Mouse (Mus musculus) neural tube, embryonic 12.5 days (tissue): ENCODE data around the gene Syt9. TPM values are rescaled to one million over a fixed set of nuclear protein-coding genes. Genes with fewer than 3 reads are reported as not detected.

Experiments
- ATAC-seq: fragments of 200-750 bp; cut with Nextera tagmentation; 2 replicates; pipeline ENCODE4 v1.8.0; 2017; ENCODE audit warnings: low read depth, mild to moderate bottlenecking, moderate TSS enrichment, moderate library complexity; ENCODE audit not compliant: low FRiP score
- H3K27ac ChIP-seq: fragments of 300-500 bp; sonication (generic); 2 replicates; pipeline ENCODE4 v1.5.1; 2016
- H3K27me3 ChIP-seq: fragments of 300-500 bp; sonication (generic); replicated peaks from 2 replicates; pipeline ENCODE4 v1.6.1; 2016; ENCODE audit warnings: mild to moderate bottlenecking
- H3K36me3 ChIP-seq: fragments of 300-500 bp; sonication (generic); 2 replicates; pipeline ENCODE4 v1.6.1; 2016; ENCODE audit warnings: mild to moderate bottlenecking
- H3K4me1 ChIP-seq: fragments of 300-500 bp; sonication (generic); 2 replicates; pipeline ENCODE4 v1.6.1; 2016
- H3K4me2 ChIP-seq: fragments of 300-500 bp; sonication (generic); replicated peaks from 2 replicates; pipeline ENCODE4 v1.6.1; 2016; ENCODE audit warnings: mild to moderate bottlenecking
- H3K4me3 ChIP-seq: fragments of 300-500 bp; sonication (generic); 2 replicates; pipeline ENCODE4 v1.5.1; 2016
- H3K9ac ChIP-seq: fragments of 300-500 bp; sonication (generic); 2 replicates; pipeline ENCODE4 v1.6.1; 2016; ENCODE audit warnings: mild to moderate bottlenecking
- H3K9me3 ChIP-seq: fragments of 300-500 bp; sonication (generic); 2 replicates; pipeline ENCODE4 v1.6.1; 2016; ENCODE audit warnings: mild to moderate bottlenecking
- WGBS: fragments of 180-500 bp; shearing (Covaris S2); methylation state at CpG from one replicate; pipeline ENCODE4 v1.1.7; 2016; 5-methylcytosine and 5-hydroxymethylcytosine counted together
- polyA plus RNA-seq: library from polyadenylated mRNA; unstranded; fragments of >200 nt; fragmentation: Nextera tagmentation; extraction: Ambion mirVana; gene quantifications from 2 replicates; pipeline ENCODE4 v1.2.1, GENCODE M21; 2016

Syt9 gene
- polyA plus RNA-seq, 1 experiment from 2014 or later, result 7.9 TPM

DNA sequence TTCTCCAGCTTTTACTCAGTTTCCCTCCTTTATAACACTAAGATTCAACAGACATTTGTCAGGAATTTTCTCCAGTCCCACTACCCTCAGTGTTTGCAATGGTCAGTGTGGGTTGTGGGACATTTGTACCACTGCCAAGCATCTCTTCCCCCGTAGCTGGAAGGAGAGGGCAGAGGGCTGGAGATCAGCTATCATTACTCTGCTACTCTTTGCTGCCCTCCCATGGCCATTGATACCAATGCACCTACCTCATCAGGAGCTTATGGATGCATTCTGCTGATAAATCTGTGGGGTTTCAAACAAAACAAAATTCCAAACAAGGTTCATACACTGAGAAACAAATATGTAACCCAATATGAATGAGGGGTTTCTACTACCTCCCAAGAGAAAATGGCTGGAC lies 155.8 kb downstream of the Syt9 start:
- WGBS, result 25% methylated on average over 1 of the region's 1 CpGs
- no peaks in the 10 kb centered on the region for H3K36me3 ChIP-seq
- H3K27ac ChIP-seq, result no peak overlapping the region
- peak; percentile 53; the same call in 1 of the 2 replicates for ATAC-seq
- no peak overlapping the region for H3K9ac ChIP-seq
- no peak overlapping the region for H3K4me2 ChIP-seq
- H3K27me3 ChIP-seq, result no peaks in the 10 kb centered on the region
- no peaks in the 10 kb centered on the region for H3K4me1 ChIP-seq
- H3K4me3 ChIP-seq, result no peak overlapping the region
- no peaks in the 10 kb centered on the region for H3K9me3 ChIP-seq

DNA sequence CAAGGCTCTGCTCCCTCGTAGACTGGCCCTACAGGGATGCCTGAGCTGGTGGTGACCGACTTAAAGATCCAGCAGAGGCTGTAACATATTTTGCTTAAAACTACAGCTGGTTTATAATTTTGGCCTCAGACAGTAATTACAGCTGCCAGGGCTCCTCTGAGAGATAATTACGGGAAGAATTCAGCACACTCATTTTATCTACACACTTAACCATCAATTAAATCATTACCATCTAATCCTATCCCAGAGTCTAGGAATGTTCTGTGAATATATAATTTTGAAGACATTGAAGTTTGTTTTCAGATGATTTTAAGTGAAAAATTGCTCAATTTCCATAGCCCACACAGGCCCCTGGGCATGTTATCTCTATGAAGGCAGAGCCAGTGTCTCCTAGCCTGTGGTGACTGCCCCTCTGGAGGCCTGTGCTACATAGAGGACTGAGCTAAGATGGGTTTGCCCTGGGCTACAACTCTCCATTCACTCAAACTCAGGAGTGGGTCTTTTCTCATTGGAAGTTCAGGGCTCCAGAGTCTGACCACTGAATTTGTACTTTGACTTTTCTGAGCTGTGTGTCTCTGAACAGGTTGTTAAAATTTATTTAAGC lies 157.7 kb downstream of the Syt9 start:
- H3K9ac ChIP-seq, result no peak overlapping the region
- no peaks in the 10 kb centered on the region for H3K36me3 ChIP-seq
- no peak overlapping the region for H3K4me3 ChIP-seq
- H3K27me3 ChIP-seq, result no peaks in the 10 kb centered on the region
- no peaks in the 10 kb centered on the region for H3K4me1 ChIP-seq
- no peak overlapping the region for H3K27ac ChIP-seq
- no peaks in the 10 kb centered on the region for H3K9me3 ChIP-seq
- no peak for ATAC-seq
- no peak overlapping the region for H3K4me2 ChIP-seq
- whole genome bisulfite sequencing, result 84% methylated on average over 3 of the region's 3 CpGs

DNA sequence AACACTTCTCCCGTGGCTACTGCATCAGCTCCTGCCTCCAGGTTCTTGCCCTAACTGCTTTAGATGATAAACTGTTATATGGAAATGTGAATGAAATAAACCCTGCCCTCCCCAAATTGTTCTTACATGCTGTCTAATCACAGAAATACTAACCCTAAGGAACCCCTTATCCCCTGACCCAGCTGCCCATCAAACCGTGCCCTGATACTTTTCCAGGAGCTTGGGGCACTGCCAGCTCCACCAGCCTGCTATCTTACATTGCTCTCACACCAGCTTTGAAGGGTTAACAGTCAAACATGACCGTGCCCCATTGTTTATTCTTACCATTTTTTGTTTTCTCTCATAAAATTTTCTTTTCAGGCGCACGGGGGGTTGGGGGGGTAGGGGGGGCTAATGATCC lies 158.8 kb downstream of the Syt9 start:
- Histone ChIP-seq H3K27ac (no peak overlapping the region), H3K4me3 (no peak overlapping the region), H3K9ac (no peak overlapping the region), H3K4me1 (no peaks in the 10 kb centered on the region), H3K36me3 (no peaks in the 10 kb centered on the region), H3K4me2 (no peak overlapping the region), H3K27me3 (no peaks in the 10 kb centered on the region), H3K9me3 (no peaks in the 10 kb centered on the region)
- WGBS, result 75% methylated on average over 5 of the region's 5 CpGs
- no peak for ATAC-seq

DNA sequence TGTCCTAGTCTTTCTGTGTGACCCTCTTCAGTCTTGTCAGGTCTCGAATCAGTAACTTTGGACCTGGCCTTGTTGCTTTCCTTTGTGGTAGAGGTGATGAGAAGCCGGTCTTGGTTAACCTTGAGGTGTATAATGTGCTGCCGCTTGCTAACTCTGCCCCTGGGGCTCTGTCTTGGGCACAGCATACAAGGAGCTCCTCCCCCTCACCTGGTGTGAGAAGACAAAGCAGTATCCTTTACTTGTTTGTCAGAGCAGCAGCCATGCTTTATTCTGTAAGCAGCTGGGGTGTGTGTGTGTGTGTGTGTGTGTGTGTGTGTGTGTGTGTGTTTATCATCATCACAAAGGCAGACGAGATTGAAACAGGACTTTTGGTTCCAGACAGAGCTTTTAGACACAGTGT lies 164.8 kb downstream of the Syt9 start:
- 84% methylated on average over 4 of the region's 4 CpGs for whole genome bisulfite sequencing
- no peaks in the 10 kb centered on the region for H3K27me3 ChIP-seq
- no peak overlapping the region for H3K9ac ChIP-seq
- no peaks in the 10 kb centered on the region for H3K4me1 ChIP-seq
- H3K4me2 ChIP-seq, result no peak overlapping the region
- H3K4me3 ChIP-seq, result no peak overlapping the region
- H3K36me3 ChIP-seq, result no peaks in the 10 kb centered on the region
- no peak for ATAC-seq
- H3K27ac ChIP-seq, result no peak overlapping the region
- no peaks in the 10 kb centered on the region for H3K9me3 ChIP-seq

DNA sequence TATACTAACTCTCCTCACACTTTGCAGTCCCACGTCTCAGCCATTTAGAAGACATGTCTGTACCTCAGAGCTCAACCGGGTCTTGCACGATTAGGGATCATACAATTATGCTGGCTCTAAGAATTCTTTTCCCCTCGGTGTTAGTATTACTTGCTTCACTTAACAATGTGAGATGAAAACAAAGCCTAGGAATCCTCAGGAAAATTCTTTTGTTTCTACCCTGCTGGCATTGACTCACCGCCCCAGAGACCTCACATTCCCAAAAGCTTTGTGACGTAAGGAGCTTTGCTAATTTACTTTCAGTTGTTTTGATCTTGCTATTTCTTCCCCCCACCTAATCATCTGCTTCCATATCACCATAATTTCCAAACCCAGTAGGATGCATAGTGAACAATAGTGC lies 166.0 kb downstream of the Syt9 start:
- no peaks in the 10 kb centered on the region for H3K4me1 ChIP-seq
- H3K27ac ChIP-seq, result no peak overlapping the region
- H3K4me2 ChIP-seq, result no peak overlapping the region
- WGBS, result 65% methylated on average over 6 of the region's 6 CpGs
- no peak overlapping the region for H3K4me3 ChIP-seq
- H3K27me3 ChIP-seq, result no peaks in the 10 kb centered on the region
- H3K9me3 ChIP-seq, result no peaks in the 10 kb centered on the region
- ATAC-seq, result no peak
- H3K36me3 ChIP-seq, result no peaks in the 10 kb centered on the region
- H3K9ac ChIP-seq, result no peak overlapping the region

DNA sequence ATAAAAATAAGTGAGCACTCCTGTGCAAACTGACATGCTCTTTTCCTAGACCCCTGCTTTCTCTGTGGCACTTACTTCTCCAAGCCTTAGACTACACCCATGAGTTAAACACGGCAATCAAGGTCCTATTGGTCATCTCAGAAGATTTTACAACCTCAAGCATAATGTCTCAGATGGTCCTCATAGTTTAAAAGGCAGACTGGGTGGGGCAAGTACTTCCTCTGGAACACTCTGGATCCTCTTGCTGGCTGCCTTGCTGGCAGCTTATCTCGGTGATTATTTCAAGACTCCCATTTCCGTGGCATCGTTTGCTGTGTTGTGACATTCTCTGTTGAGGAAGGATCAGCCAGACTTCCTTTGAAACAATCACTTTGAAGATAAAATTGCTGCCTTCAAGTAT lies 169.5 kb downstream of the Syt9 start:
- no peaks in the 10 kb centered on the region for H3K36me3 ChIP-seq
- no peak overlapping the region for H3K4me3 ChIP-seq
- 63% methylated on average over 4 of the region's 4 CpGs for WGBS
- H3K9me3 ChIP-seq, result no peaks in the 10 kb centered on the region
- H3K27ac ChIP-seq, result no peak overlapping the region
- no peak overlapping the region for H3K9ac ChIP-seq
- no peaks in the 10 kb centered on the region for H3K4me1 ChIP-seq
- ATAC-seq, result no peak
- no peaks in the 10 kb centered on the region for H3K27me3 ChIP-seq
- no peak overlapping the region for H3K4me2 ChIP-seq

DNA sequence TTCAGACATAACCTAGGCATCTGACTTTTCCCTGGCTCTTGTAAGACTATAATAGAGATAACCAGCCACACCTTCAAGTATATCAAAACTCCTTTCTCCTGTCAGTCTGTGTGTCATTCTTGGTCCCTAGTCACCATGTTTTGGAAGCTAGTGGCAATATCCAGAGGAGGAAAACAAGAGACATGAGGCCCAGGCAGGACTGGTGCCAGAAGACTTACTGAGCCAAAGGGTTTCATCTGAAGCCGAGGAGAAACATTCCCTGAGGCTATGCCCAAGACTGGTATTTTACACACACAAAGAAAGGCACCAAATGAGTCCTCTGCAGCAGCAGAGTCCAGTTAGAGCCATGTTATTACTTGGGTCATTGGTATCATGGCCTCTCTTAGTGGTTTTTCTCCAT lies 174.5 kb downstream of the Syt9 start:
- Histone ChIP-seq H3K4me1 (no peaks in the 10 kb centered on the region), H3K27ac (no peak overlapping the region), H3K9ac (no peak overlapping the region), H3K4me3 (no peak overlapping the region), H3K27me3 (no peaks in the 10 kb centered on the region), H3K4me2 (no peak overlapping the region), H3K9me3 (no peaks in the 10 kb centered on the region), H3K36me3 (no peaks in the 10 kb centered on the region)
- 81% methylated on average over 1 of the region's 1 CpGs for WGBS
- ATAC-seq, result no peak

DNA sequence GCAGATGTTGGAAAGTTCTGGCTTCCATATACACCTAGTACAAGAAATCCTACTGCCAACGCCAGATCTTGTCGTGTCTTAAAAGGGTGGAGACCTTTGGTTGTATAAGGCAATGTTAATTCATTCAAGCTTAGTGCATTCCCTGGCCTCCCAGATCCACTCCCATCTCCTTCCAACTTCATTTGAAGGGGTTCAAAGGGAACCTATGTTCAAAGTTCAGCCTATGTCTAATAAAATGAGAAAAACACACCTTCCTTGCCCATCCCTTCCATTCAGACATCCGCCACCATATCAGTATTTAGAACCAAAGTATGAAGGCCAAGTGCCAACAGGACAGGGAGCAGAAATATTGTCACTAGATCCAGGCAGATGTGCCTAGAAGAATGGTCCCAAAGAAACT lies 177.3 kb downstream of the Syt9 start:
- no peak overlapping the region for H3K4me2 ChIP-seq
- H3K4me3 ChIP-seq, result no peak overlapping the region
- ATAC-seq, result no peak
- no peaks in the 10 kb centered on the region for H3K4me1 ChIP-seq
- H3K9me3 ChIP-seq, result no peaks in the 10 kb centered on the region
- no peaks in the 10 kb centered on the region for H3K36me3 ChIP-seq
- H3K27me3 ChIP-seq, result no peaks in the 10 kb centered on the region
- H3K9ac ChIP-seq, result no peak overlapping the region
- WGBS, result 93% methylated on average over 3 of the region's 3 CpGs
- no peak overlapping the region for H3K27ac ChIP-seq

DNA sequence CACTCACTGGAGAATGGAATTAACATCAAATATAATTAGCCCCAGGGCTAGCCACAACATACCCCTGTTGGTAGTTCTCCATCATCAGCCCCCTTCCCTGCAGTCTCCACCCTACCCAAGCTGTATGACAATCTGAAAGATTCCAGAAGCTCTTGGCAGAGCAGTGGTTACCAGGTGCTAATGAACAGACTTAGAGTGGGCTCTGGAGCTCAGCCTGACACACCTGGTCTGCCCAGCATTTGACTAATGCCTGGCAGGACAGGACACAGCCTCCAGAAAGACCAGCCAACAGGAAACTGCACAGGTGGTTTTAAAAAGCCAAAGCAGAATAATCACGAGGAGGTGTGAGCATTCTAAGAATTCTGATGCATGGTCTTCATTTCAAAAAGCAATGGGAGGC lies 182.9 kb downstream of the Syt9 start:
- ATAC-seq, result no peak
- Histone ChIP-seq H3K36me3 (no peaks in the 10 kb centered on the region), H3K4me1 (no peaks in the 10 kb centered on the region), H3K4me3 (no peak overlapping the region), H3K9me3 (no peaks in the 10 kb centered on the region), H3K27me3 (no peaks in the 10 kb centered on the region), H3K9ac (no peak overlapping the region), H3K4me2 (no peak overlapping the region), H3K27ac (no peak overlapping the region)
- 71% methylated on average over 1 of the region's 1 CpGs for WGBS

DNA sequence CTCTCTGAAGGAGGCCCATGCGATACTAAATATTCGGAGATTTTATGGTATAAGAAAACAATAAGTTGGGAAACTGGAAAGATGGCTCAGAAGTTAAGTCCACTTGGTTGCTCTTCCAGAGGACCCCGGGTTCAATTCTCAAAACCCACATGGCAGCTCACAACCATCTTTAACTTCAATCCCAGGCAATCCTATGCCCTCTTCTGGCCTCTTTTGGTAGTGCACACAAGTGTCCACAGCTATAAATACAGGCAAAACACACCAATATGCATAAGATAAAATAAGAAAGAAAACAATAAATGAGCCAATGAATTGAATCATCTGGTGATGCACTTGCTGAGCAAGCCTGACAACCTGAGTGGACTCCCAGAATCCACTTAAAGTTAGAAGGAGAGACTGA lies 185.4 kb downstream of the Syt9 start:
- WGBS, result 87% methylated on average over 3 of the region's 3 CpGs
- Histone ChIP-seq H3K4me2 (no peak overlapping the region), H3K36me3 (no peaks in the 10 kb centered on the region), H3K4me1 (no peaks in the 10 kb centered on the region), H3K9ac (no peak overlapping the region), H3K27ac (no peak overlapping the region), H3K4me3 (no peak overlapping the region), H3K9me3 (no peaks in the 10 kb centered on the region), H3K27me3 (no peaks in the 10 kb centered on the region)
- ATAC-seq, result no peak

DNA sequence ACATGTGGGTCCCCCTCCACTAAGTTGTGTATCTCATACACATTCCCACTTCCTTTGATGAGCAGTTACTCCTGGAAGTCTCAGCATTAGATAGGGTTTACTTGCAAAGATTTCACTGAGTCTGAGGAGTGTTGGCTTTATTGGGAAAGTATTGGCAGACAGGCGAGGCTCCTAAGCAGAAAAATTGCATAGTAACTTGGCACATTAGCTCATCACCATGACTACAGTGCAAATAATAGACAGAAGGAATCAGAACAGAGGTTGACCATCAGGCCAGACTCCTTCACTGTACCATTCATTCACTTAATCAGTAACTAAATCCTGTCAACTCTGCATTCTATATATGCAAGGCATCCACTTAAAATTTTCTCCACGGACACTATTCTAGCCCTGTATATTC lies 190.1 kb downstream of the Syt9 start:
- Histone ChIP-seq H3K4me1 (no peaks in the 10 kb centered on the region), H3K27me3 (no peaks in the 10 kb centered on the region), H3K9me3 (no peaks in the 10 kb centered on the region), H3K4me2 (no peak overlapping the region), H3K36me3 (no peaks in the 10 kb centered on the region), H3K9ac (no peak overlapping the region), H3K4me3 (no peak overlapping the region), H3K27ac (no peak overlapping the region)
- ATAC-seq, result no peak
- 80% methylated on average over 2 of the region's 2 CpGs for WGBS

DNA sequence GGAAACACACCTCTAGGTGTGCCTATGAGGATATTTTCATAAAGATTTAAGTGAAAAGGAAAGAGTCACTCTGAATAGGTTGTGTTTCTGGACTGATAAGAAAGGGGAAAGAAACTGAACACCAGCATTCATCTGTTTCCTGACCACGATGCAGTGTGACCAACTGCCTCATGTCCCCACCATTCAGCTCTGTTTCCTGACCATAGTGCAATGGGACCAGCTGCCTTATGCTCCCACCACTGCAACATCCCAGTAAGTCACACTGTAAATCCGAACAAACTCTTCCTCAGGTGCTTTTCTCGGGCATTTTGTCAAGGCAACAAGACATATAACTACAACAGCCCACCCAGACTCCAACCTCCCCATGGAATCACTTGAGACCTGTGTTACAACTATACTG lies 191.1 kb downstream of the Syt9 start:
- ATAC-seq, result no peak
- Histone ChIP-seq H3K27ac (no peak overlapping the region), H3K36me3 (no peaks in the 10 kb centered on the region), H3K27me3 (no peaks in the 10 kb centered on the region), H3K9ac (no peak overlapping the region), H3K4me2 (no peak overlapping the region), H3K4me1 (no peaks in the 10 kb centered on the region), H3K9me3 (no peaks in the 10 kb centered on the region), H3K4me3 (no peak overlapping the region)
- WGBS, result 87% methylated on average over 3 of the region's 3 CpGs

DNA sequence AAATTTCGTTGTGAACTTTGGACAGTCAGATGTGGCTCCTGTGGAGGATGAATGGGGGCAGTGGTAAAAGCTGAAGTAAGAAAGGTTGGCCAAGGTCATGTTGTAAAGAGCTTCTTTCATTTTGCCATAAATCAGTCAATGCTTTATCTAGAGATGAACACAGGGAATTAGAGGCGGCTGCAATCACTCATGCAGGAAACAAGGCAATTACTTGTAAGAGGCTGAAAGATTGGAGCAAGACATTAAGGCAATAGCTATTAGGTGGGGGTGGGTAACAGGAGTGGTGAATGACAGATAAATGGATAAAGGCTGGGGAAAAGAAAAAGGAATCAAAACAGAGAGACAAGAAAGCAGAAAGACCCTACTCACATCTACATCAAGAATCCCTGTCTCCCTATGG lies 193.2 kb downstream of the Syt9 start:
- WGBS, result 24% methylated on average over 2 of the region's 2 CpGs
- Histone ChIP-seq H3K27me3 (no peaks in the 10 kb centered on the region), H3K9me3 (no peaks in the 10 kb centered on the region), H3K4me2 (no peak overlapping the region), H3K9ac (no peak overlapping the region), H3K27ac (no peak overlapping the region), H3K4me1 (no peaks in the 10 kb centered on the region), H3K36me3 (no peaks in the 10 kb centered on the region), H3K4me3 (no peak overlapping the region)
- no peak for ATAC-seq
